Mouse (Mus musculus) forebrain, embryonic 16.5 days (tissue): ENCODE measurements around the gene Elf1. TPM values are rescaled to one million over a fixed set of nuclear protein-coding genes. Genes with fewer than 3 reads are reported as not detected.
"Not testable (repeated sequence)": the region's sequence is repeated elsewhere in the genome, so short reads cannot be mapped to it uniquely, and the experiment has no call there.

Experiments used
- ATAC-seq: fragments of 200-750 bp; cut with Nextera tagmentation; 2 replicates; pipeline ENCODE4 v1.8.0; 2017; ENCODE audit warnings: mild to moderate bottlenecking, moderate library complexity
- H3K27ac ChIP-seq: fragments of 300-500 bp; sonication (generic); 2 replicates; pipeline ENCODE4 v1.5.1; 2014; ENCODE audit warnings: low read length, control low read depth
- H3K27me3 ChIP-seq: fragments of 300-500 bp; sonication (generic); replicated peaks from 2 replicates; pipeline ENCODE4 v1.6.1; 2014; ENCODE audit warnings: low read length; ENCODE audit not compliant: control insufficient read depth, insufficient read depth
- H3K36me3 ChIP-seq: fragments of 300-500 bp; sonication (generic); 2 replicates; pipeline ENCODE4 v1.6.1; 2014; ENCODE audit not compliant: control insufficient read depth, insufficient read depth
- H3K4me1 ChIP-seq: fragments of 300-500 bp; sonication (generic); replicated peaks from 2 replicates; pipeline ENCODE4 v1.6.1; 2014; ENCODE audit warnings: low read length; ENCODE audit not compliant: control insufficient read depth, insufficient read depth
- H3K4me2 ChIP-seq: fragments of 300-500 bp; sonication (generic); 2 replicates; pipeline ENCODE4 v1.6.1; 2014; ENCODE audit warnings: mild to moderate bottlenecking, low read length, control low read depth
- H3K4me3 ChIP-seq: fragments of 300-500 bp; sonication (generic); replicated peaks from 2 replicates; pipeline ENCODE4 v1.5.1; 2014; ENCODE audit warnings: mild to moderate bottlenecking, low read length, control low read depth
- H3K9ac ChIP-seq: fragments of 300-500 bp; sonication (generic); replicated peaks from 2 replicates; pipeline ENCODE4 v1.6.1; 2014; ENCODE audit warnings: low read depth, low read length, control low read depth
- H3K9me3 ChIP-seq: fragments of 300-500 bp; sonication (generic); 2 replicates; pipeline ENCODE4 v1.6.1; 2016; ENCODE audit warnings: low read length; ENCODE audit not compliant: control insufficient read depth
- WGBS: fragments of 180-500 bp; shearing (Covaris S2); extraction: QIAGEN DNeasy Blood & Tissue Kit; methylation state at CpG from one replicate; pipeline ENCODE4 v1.1.7; 2014; 5-methylcytosine and 5-hydroxymethylcytosine counted together
- polyA plus RNA-seq: library from polyadenylated mRNA; unstranded; fragments of >200 nt; fragmentation: Nextera tagmentation; extraction: Ambion mirVana; gene quantifications from 2 replicates; pipeline ENCODE4 v1.2.1, GENCODE M21; 2015

Gene Elf1
- polyA plus RNA-seq, 1 experiment from 2014 or later, result 2.7 TPM

GRCm38 (mm10) chr14:79517185-79517740 is 36.3 kb downstream of the Elf1 start:
- Histone ChIP-seq H3K4me2 (no peak overlapping the region), H3K27ac (no peak overlapping the region), H3K9me3 (no peaks in the 10 kb centered on the region), H3K27me3 (no peaks in the 10 kb centered on the region), H3K4me1 (0 out of 2 replicates have a peak, but pooled peaks cover 3% of the 10 kb centered on the region), H3K4me3 (no peak overlapping the region), H3K36me3 (no peaks in the 10 kb centered on the region), H3K9ac (no peak overlapping the region)
- ATAC-seq, result no peak
- WGBS, result 91% methylated on average over 8 of the region's 8 CpGs

- no peak for ATAC-seq
Observed at GRCm38 (mm10) chr14:79518123-79518522, 37.1 kb downstream of the Elf1 start.

GRCm38 (mm10) chr14:79518761-79519662 is 38.0 kb downstream of the Elf1 start:
- no peak for ATAC-seq
- no peak overlapping the region for H3K4me3 ChIP-seq
- H3K27me3 ChIP-seq, result no peaks in the 10 kb centered on the region
- no peak overlapping the region for H3K4me2 ChIP-seq
- no peaks in the 10 kb centered on the region for H3K36me3 ChIP-seq
- no peak overlapping the region for H3K9ac ChIP-seq
- 0 out of 2 replicates have a peak, but pooled peaks cover 3% of the 10 kb centered on the region for H3K4me1 ChIP-seq
- 55% methylated on average over 19 of the region's 19 CpGs for WGBS
- no peak overlapping the region for H3K27ac ChIP-seq
- H3K9me3 ChIP-seq, result no peaks in the 10 kb centered on the region

More at GRCm38 (mm10) chr14:79518123-79518522, 37.1 kb downstream of the Elf1 start:
- H3K27me3 ChIP-seq, result no peaks in the 10 kb centered on the region
- 81% methylated on average over 2 of the region's 2 CpGs for WGBS
- H3K4me3 ChIP-seq, result no peak overlapping the region
- H3K36me3 ChIP-seq, result no peaks in the 10 kb centered on the region
- H3K9me3 ChIP-seq, result no peaks in the 10 kb centered on the region
- no peak overlapping the region for H3K4me2 ChIP-seq
- H3K9ac ChIP-seq, result no peak overlapping the region
- H3K27ac ChIP-seq, result no peak overlapping the region
- 0 out of 2 replicates have a peak, but pooled peaks cover 3% of the 10 kb centered on the region for H3K4me1 ChIP-seq

GRCm38 (mm10) chr14:79519663-79519975 is 38.6 kb downstream of the Elf1 start:
- H3K4me3 ChIP-seq, result no peak overlapping the region
- no peak for ATAC-seq
- 16% methylated on average over 1 of the region's 1 CpGs for whole genome bisulfite sequencing
- no peak overlapping the region for H3K27ac ChIP-seq
- H3K4me2 ChIP-seq, result no peak overlapping the region
- no peaks in the 10 kb centered on the region for H3K27me3 ChIP-seq
- no peak overlapping the region for H3K9ac ChIP-seq
- no peaks in the 10 kb centered on the region for H3K36me3 ChIP-seq
- H3K9me3 ChIP-seq, result no peaks in the 10 kb centered on the region
- H3K4me1 ChIP-seq, result 0 out of 2 replicates have a peak, but pooled peaks cover 3% of the 10 kb centered on the region

GRCm38 (mm10) chr14:79520612-79521011 is 39.6 kb downstream of the Elf1 start:
- no peak overlapping the region for H3K4me3 ChIP-seq
- no peaks in the 10 kb centered on the region for H3K9me3 ChIP-seq
- no peak overlapping the region for H3K4me2 ChIP-seq
- H3K27ac ChIP-seq, result no peak overlapping the region
- no peaks in the 10 kb centered on the region for H3K36me3 ChIP-seq
- H3K9ac ChIP-seq, result no peak overlapping the region
- ATAC-seq, result no peak
- H3K4me1 ChIP-seq, result 0 out of 2 replicates have a peak, but pooled peaks cover 3% of the 10 kb centered on the region
- no peaks in the 10 kb centered on the region for H3K27me3 ChIP-seq

- no peak overlapping the region for H3K4me3 ChIP-seq
- ATAC-seq, result no peak
- no peak overlapping the region for H3K4me2 ChIP-seq
- no peaks in the 10 kb centered on the region for H3K9me3 ChIP-seq
- no peaks in the 10 kb centered on the region for H3K27me3 ChIP-seq
- no peaks in the 10 kb centered on the region for H3K36me3 ChIP-seq
- 79% methylated on average over 1 of the region's 1 CpGs for WGBS
- H3K27ac ChIP-seq, result no peak overlapping the region
- H3K4me1 ChIP-seq, result 0 out of 2 replicates have a peak, but pooled peaks cover 3% of the 10 kb centered on the region
- H3K9ac ChIP-seq, result no peak overlapping the region
Observed at GRCm38 (mm10) chr14:79521056-79521455, 40.1 kb downstream of the Elf1 start.

GRCm38 (mm10) chr14:79521471-79522117 is 40.6 kb downstream of the Elf1 start:
- no peak overlapping the region for H3K27ac ChIP-seq
- no peak for ATAC-seq
- H3K4me2 ChIP-seq, result no peak overlapping the region
- H3K9me3 ChIP-seq, result no peaks in the 10 kb centered on the region
- H3K27me3 ChIP-seq, result no peaks in the 10 kb centered on the region
- no peaks in the 10 kb centered on the region for H3K36me3 ChIP-seq
- 84% methylated on average over 6 of the region's 6 CpGs for WGBS
- H3K4me3 ChIP-seq, result no peak overlapping the region
- H3K4me1 ChIP-seq, result 0 out of 2 replicates have a peak, but pooled peaks cover 3% of the 10 kb centered on the region
- no peak overlapping the region for H3K9ac ChIP-seq

- Histone ChIP-seq H3K27ac (no peak overlapping the region), H3K9me3 (no peaks in the 10 kb centered on the region), H3K36me3 (no peaks in the 10 kb centered on the region), H3K4me2 (no peak overlapping the region), H3K4me1 (0 out of 2 replicates have a peak, but pooled peaks cover 3% of the 10 kb centered on the region), H3K27me3 (no peaks in the 10 kb centered on the region), H3K4me3 (no peak overlapping the region), H3K9ac (no peak overlapping the region)
- ATAC-seq, result no peak
- 83% methylated on average over 9 of the region's 9 CpGs for WGBS
Observed at GRCm38 (mm10) chr14:79522387-79522786, 41.4 kb downstream of the Elf1 start.

GRCm38 (mm10) chr14:79526106-79526505 is 45.1 kb downstream of the Elf1 start:
- not testable (repeated sequence) for H3K27ac ChIP-seq, H3K36me3 ChIP-seq, H3K4me1 ChIP-seq, ATAC-seq, H3K4me3 ChIP-seq, H3K27me3 ChIP-seq, H3K4me2 ChIP-seq, H3K9me3 ChIP-seq, H3K9ac ChIP-seq
- 94% methylated on average over 12 of the region's 12 CpGs for WGBS
